Mouse (Mus musculus) forebrain, embryonic 10.5 days (tissue): ENCODE results near the gene Aplp1. TPM values are rescaled to one million over a fixed set of nuclear protein-coding genes. Genes with fewer than 3 reads are reported as not detected.

Experiments used
- DNase-seq: peaks from one replicate; pipeline ENCODE4 v3.0.0-alpha.2; 2017; ENCODE audit warnings: low spot score; ENCODE audit errors: extremely low spot score
- H3K27ac ChIP-seq: fragments of 300-500 bp; sonication (generic); 2 replicates; pipeline ENCODE4 v1.5.1; 2016; ENCODE audit warnings: mild to moderate bottlenecking
- H3K27me3 ChIP-seq: fragments of 300-500 bp; sonication (generic); 2 replicates; pipeline ENCODE4 v1.6.1; 2016; ENCODE audit warnings: mild to moderate bottlenecking; ENCODE audit not compliant: poor library complexity, severe bottlenecking
- H3K36me3 ChIP-seq: fragments of 300-500 bp; sonication (generic); replicated peaks from 2 replicates; pipeline ENCODE4 v1.6.1; 2016; ENCODE audit warnings: mild to moderate bottlenecking, moderate library complexity
- H3K4me1 ChIP-seq: fragments of 300-500 bp; sonication (generic); 2 replicates; pipeline ENCODE4 v1.6.1; 2016
- H3K4me3 ChIP-seq: fragments of 300-500 bp; sonication (generic); 2 replicates; pipeline ENCODE4 v1.5.1; 2016; ENCODE audit warnings: mild to moderate bottlenecking, moderate library complexity
- H3K9me3 ChIP-seq: fragments of 300-500 bp; sonication (generic); 2 replicates; pipeline ENCODE4 v1.6.1; 2016; ENCODE audit warnings: mild to moderate bottlenecking, moderate library complexity
- WGBS: fragments of 180-500 bp; shearing (Covaris S2); methylation state at CpG from one replicate; pipeline ENCODE4 v1.1.7; 2016; 5-methylcytosine and 5-hydroxymethylcytosine counted together
- polyA plus RNA-seq: library from polyadenylated mRNA; unstranded; fragments of >200 nt; fragmentation: Nextera tagmentation; extraction: Ambion mirVana; gene quantifications from 2 replicates; pipeline ENCODE4 v1.2.1, GENCODE M21; 2016

The Aplp1 gene
- polyA plus RNA-seq, 1 experiment from 2014 or later, result 33.7 TPM

- no peak overlapping the region for H3K4me3 ChIP-seq
- no peaks in the 10 kb centered on the region for H3K36me3 ChIP-seq
- no peak overlapping the region for H3K27ac ChIP-seq
- 13% methylated on average over 4 of the region's 4 CpGs for WGBS
- no peak for DNase-seq
- peaks cover 17% of the 10 kb centered on the region for H3K4me1 ChIP-seq
- H3K27me3 ChIP-seq, result peaks cover 98% of the 10 kb centered on the region
- no peaks in the 10 kb centered on the region for H3K9me3 ChIP-seq
Observed at GRCm38 (mm10) chr7:30463996-30464395, 18.7 kb upstream of the Aplp1 start.

- Histone ChIP-seq H3K4me1 (peaks cover 17% of the 10 kb centered on the region), H3K27ac (no peak overlapping the region), H3K27me3 (peaks cover 100% of the 10 kb centered on the region), H3K4me3 (no peak overlapping the region), H3K9me3 (no peaks in the 10 kb centered on the region), H3K36me3 (no peaks in the 10 kb centered on the region)
- DNase-seq, result no peak
- WGBS, result 27% methylated on average over 7 of the region's 7 CpGs
Observed at GRCm38 (mm10) chr7:30463568-30463967, 18.2 kb upstream of the Aplp1 start.

- Histone ChIP-seq H3K4me1 (peaks cover 23% of the 10 kb centered on the region), H3K9me3 (no peaks in the 10 kb centered on the region), H3K36me3 (no peaks in the 10 kb centered on the region), H3K27me3 (peaks cover 100% of the 10 kb centered on the region), H3K27ac (no peak overlapping the region), H3K4me3 (no peak overlapping the region)
- 33% methylated on average over 6 of the region's 6 CpGs for WGBS
- no peak for DNase-seq
Observed at GRCm38 (mm10) chr7:30459484-30459883, 14.1 kb upstream of the Aplp1 start.

- peaks cover 100% of the 10 kb centered on the region for H3K27me3 ChIP-seq
- H3K4me1 ChIP-seq, result peaks cover 34% of the 10 kb centered on the region
- H3K9me3 ChIP-seq, result no peaks in the 10 kb centered on the region
- peak; percentile 40 for DNase-seq
- no peak within 1 kb of the TSS for H3K27ac ChIP-seq
- WGBS, result 2% methylated on average over 16 of the region's 16 CpGs
- peak within 1 kb of the TSS; percentile 41 for H3K4me3 ChIP-seq
- H3K36me3 ChIP-seq, result no peaks in the 10 kb centered on the region
Observed at GRCm38 (mm10) chr7:30457629-30458330, 12.4 kb upstream of the Aplp1 start, which contains the start of the genes Kirrel2 and Nphs1. Gene Kirrel2 (minus strand): TSS chr7:30457690. Gene Nphs1 (plus strand): TSS chr7:30458315.

- no peak overlapping the region for H3K27ac ChIP-seq
- H3K36me3 ChIP-seq, result no peaks in the 10 kb centered on the region
- H3K4me3 ChIP-seq, result peak overlapping the region; percentile 41
- DNase-seq, result no peak
- H3K4me1 ChIP-seq, result peaks cover 34% of the 10 kb centered on the region
- peaks cover 100% of the 10 kb centered on the region for H3K27me3 ChIP-seq
- under 1% methylated on average over 31 of the region's 31 CpGs for WGBS
- H3K9me3 ChIP-seq, result no peaks in the 10 kb centered on the region
Observed at GRCm38 (mm10) chr7:30456911-30457628, 11.7 kb upstream of the Aplp1 start.

- H3K4me3 ChIP-seq, result peak overlapping the region; percentile 41
- WGBS, result under 1% methylated on average over 9 of the region's 9 CpGs
- no peak for DNase-seq
- no peaks in the 10 kb centered on the region for H3K36me3 ChIP-seq
- H3K27ac ChIP-seq, result no peak overlapping the region
- peaks cover 34% of the 10 kb centered on the region for H3K4me1 ChIP-seq
- peaks cover 100% of the 10 kb centered on the region for H3K27me3 ChIP-seq
- no peaks in the 10 kb centered on the region for H3K9me3 ChIP-seq
Observed at GRCm38 (mm10) chr7:30456487-30456886, 11.2 kb upstream of the Aplp1 start.

GRCm38 (mm10) chr7:30454259-30454658 is 8.9 kb upstream of the Aplp1 start:
- peak overlapping the region; percentile 32; the same call in 1 of the 2 replicates for H3K4me3 ChIP-seq
- DNase-seq, result no peak
- H3K27me3 ChIP-seq, result peaks cover 97% of the 10 kb centered on the region
- no peaks in the 10 kb centered on the region for H3K36me3 ChIP-seq
- no peaks in the 10 kb centered on the region for H3K9me3 ChIP-seq
- 5% methylated on average over 6 of the region's 6 CpGs for WGBS
- peaks cover 34% of the 10 kb centered on the region for H3K4me1 ChIP-seq
- no peak overlapping the region for H3K27ac ChIP-seq

- Histone ChIP-seq H3K27me3 (peaks cover 92% of the 10 kb centered on the region), H3K4me3 (peak overlapping the region; percentile 32; the same call in 1 of the 2 replicates), H3K27ac (no peak overlapping the region), H3K4me1 (peaks cover 34% of the 10 kb centered on the region), H3K36me3 (no peaks in the 10 kb centered on the region), H3K9me3 (no peaks in the 10 kb centered on the region)
- WGBS, result 2% methylated on average over 25 of the region's 25 CpGs
- no peak for DNase-seq
Observed at GRCm38 (mm10) chr7:30453766-30454165, 8.4 kb upstream of the Aplp1 start.

- H3K27ac ChIP-seq, result no peak overlapping the region
- no peak for DNase-seq
- WGBS, result 13% methylated on average over 25 of the region's 25 CpGs
- H3K4me3 ChIP-seq, result peak overlapping the region; percentile 32; the same call in 1 of the 2 replicates
- H3K36me3 ChIP-seq, result no peaks in the 10 kb centered on the region
- H3K9me3 ChIP-seq, result no peaks in the 10 kb centered on the region; the same call in 1 of the 2 replicates
- peaks cover 87% of the 10 kb centered on the region for H3K27me3 ChIP-seq
- peaks cover 32% of the 10 kb centered on the region for H3K4me1 ChIP-seq
Observed at GRCm38 (mm10) chr7:30453327-30453726, 8.0 kb upstream of the Aplp1 start.

- peaks cover 20% of the 10 kb centered on the region for H3K4me1 ChIP-seq
- peaks cover 74% of the 10 kb centered on the region for H3K27me3 ChIP-seq
- H3K9me3 ChIP-seq, result peaks cover 17% of the 10 kb centered on the region; the same call in 1 of the 2 replicates
- H3K36me3 ChIP-seq, result no peaks in the 10 kb centered on the region
- no peak overlapping the region for H3K4me3 ChIP-seq
- no peak overlapping the region for H3K27ac ChIP-seq
- no peak for DNase-seq
- 78% methylated on average over 7 of the region's 7 CpGs for WGBS
Observed at GRCm38 (mm10) chr7:30450241-30450640, 4.9 kb upstream of the Aplp1 start.

GRCm38 (mm10) chr7:30444154-30444970 is 973 bp downstream of the Aplp1 start:
- H3K36me3 ChIP-seq, result peaks cover 21% of the 10 kb centered on the region
- H3K27ac ChIP-seq, result peak overlapping the region; percentile 85
- peaks cover 29% of the 10 kb centered on the region for H3K4me1 ChIP-seq
- H3K27me3 ChIP-seq, result peaks cover 61% of the 10 kb centered on the region
- DNase-seq, result peak; percentile 74
- H3K9me3 ChIP-seq, result peaks cover 17% of the 10 kb centered on the region; the same call in 1 of the 2 replicates
- under 1% methylated on average over 38 of the region's 38 CpGs for WGBS
- peak overlapping the region; percentile 77 for H3K4me3 ChIP-seq

- H3K9me3 ChIP-seq, result peaks cover 17% of the 10 kb centered on the region; the same call in 1 of the 2 replicates
- 22% methylated on average over 9 of the region's 9 CpGs for WGBS
- peak overlapping the region; percentile 77 for H3K4me3 ChIP-seq
- no peak for DNase-seq
- H3K36me3 ChIP-seq, result peaks cover 21% of the 10 kb centered on the region
- peaks cover 61% of the 10 kb centered on the region for H3K27me3 ChIP-seq
- no peak overlapping the region for H3K27ac ChIP-seq
- peaks cover 29% of the 10 kb centered on the region for H3K4me1 ChIP-seq
Observed at GRCm38 (mm10) chr7:30443696-30444095, 1.6 kb downstream of the Aplp1 start.
